Mouse (Mus musculus) heart, embryonic 14.5 days (tissue): Measurements from ENCODE around the gene Plxnc1. TPM values are rescaled to one million over a fixed set of nuclear protein-coding genes. Genes with fewer than 3 reads are reported as not detected.

Experiments
- ATAC-seq: fragments of 200-750 bp; cut with Nextera tagmentation; 2 replicates; pipeline ENCODE4 v1.8.0; 2017; ENCODE audit warnings: low read depth, moderate TSS enrichment; ENCODE audit not compliant: insufficient number of reproducible peaks, insufficient read depth, low FRiP score
- H3K27ac ChIP-seq, 2 experiments: fragments of 200-500 bp in 1 of 2; fragments of 300-500 bp in 1 of 2; sonication (generic) in 1 of 2; replicated peaks in 1 of 2; 2 replicates each; pipeline ENCODE4 v1.5.1; 2012 to 2014; ENCODE audit warnings: low read depth in 2 of 2, low read length in 2 of 2, control low read depth in 1 of 2, mild to moderate bottlenecking in 1 of 2, mixed read lengths in 1 of 2; ENCODE audit not compliant: control insufficient read depth in 1 of 2, insufficient read depth in 1 of 2
- H3K27me3 ChIP-seq: fragments of 300-500 bp; sonication (generic); 2 replicates; pipeline ENCODE4 v1.6.1; 2014; ENCODE audit warnings: mild to moderate bottlenecking, low read length, control low read depth; ENCODE audit not compliant: control insufficient read depth, insufficient read depth
- H3K36me3 ChIP-seq: fragments of 300-500 bp; sonication (generic); 2 replicates; pipeline ENCODE4 v1.6.1; 2014; ENCODE audit warnings: mild to moderate bottlenecking, control low read depth, low read length, mixed read lengths; ENCODE audit not compliant: control insufficient read depth, insufficient read depth
- H3K4me1 ChIP-seq, 2 experiments: fragments of 200-500 bp in 1 of 2; fragments of 300-500 bp in 1 of 2; sonication (generic) in 1 of 2; 2 replicates each; pipeline ENCODE4 v1.6.1; 2012 to 2014; ENCODE audit warnings: low read length in 2 of 2, control low read depth in 1 of 2, mixed read lengths in 1 of 2; ENCODE audit not compliant: control insufficient read depth in 2 of 2, insufficient read depth in 2 of 2
- H3K4me2 ChIP-seq: fragments of 300-500 bp; sonication (generic); 2 replicates; pipeline ENCODE4 v1.6.1; 2014; ENCODE audit warnings: mild to moderate bottlenecking, low read length
- H3K4me3 ChIP-seq, 2 experiments: fragments of 200-500 bp in 1 of 2; fragments of 300-500 bp in 1 of 2; sonication (generic) in 1 of 2; 2 replicates each; pipeline ENCODE4 v1.5.1; 2012 to 2014; ENCODE audit warnings: low read length in 2 of 2, mild to moderate bottlenecking in 2 of 2, control low read depth in 1 of 2, low read depth in 1 of 2, moderate library complexity in 1 of 2; ENCODE audit not compliant: control insufficient read depth in 1 of 2, insufficient read depth in 1 of 2
- H3K9ac ChIP-seq: fragments of 300-500 bp; sonication (generic); 2 replicates; pipeline ENCODE4 v1.6.1; 2014; ENCODE audit warnings: mild to moderate bottlenecking, low read length
- H3K9me3 ChIP-seq: fragments of 300-500 bp; sonication (generic); 2 replicates; pipeline ENCODE4 v1.6.1; 2016; ENCODE audit warnings: low read length, control low read depth; ENCODE audit not compliant: control insufficient read depth
- WGBS: fragments of 180-500 bp; shearing (Covaris S2); extraction: QIAGEN DNeasy Blood & Tissue Kit; methylation state at CpG from one replicate; pipeline ENCODE4 v1.1.7; 2014; 5-methylcytosine and 5-hydroxymethylcytosine counted together
- polyA plus RNA-seq: library from polyadenylated mRNA; unstranded; fragments of >200 nt; fragmentation: Nextera tagmentation; extraction: Ambion mirVana; gene quantifications from 2 replicates; pipeline ENCODE4 v1.2.1, GENCODE M21; 2014

The Plxnc1 gene
- polyA plus RNA-seq, 1 experiment from 2014 or later, result 6.9 TPM

DNA sequence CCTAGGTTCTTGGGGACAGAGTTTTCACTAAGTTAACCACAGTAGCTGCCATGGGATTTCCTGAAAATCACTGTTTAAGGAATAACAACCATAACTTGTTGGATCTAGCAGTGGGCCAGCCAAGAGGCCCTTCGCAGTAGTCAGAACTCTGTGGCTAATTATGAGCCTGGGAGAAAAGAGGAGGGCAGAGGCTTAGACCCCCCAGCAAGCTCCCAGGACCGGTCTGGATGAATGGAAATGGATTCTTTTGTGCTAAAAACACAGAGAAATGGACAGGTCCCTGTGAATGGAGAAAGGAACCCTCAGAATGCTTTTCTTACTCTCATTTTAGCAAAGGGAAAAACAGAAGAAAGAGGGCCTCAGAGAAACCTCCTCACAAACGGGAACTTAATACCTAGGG, 18.3 kb downstream of the Plxnc1 start:
- no peaks in the 10 kb centered on the region for H3K9me3 ChIP-seq
- no peaks in the 10 kb centered on the region for H3K36me3 ChIP-seq
- H3K4me1 ChIP-seq, result peaks cover 2 to 8% of the 10 kb centered on the region in 2 experiments; a peak in 1 of 4 replicates
- no peaks in the 10 kb centered on the region for H3K27me3 ChIP-seq
- no peak overlapping the region for H3K4me2 ChIP-seq
- WGBS, result 78% methylated on average over 3 of the region's 3 CpGs
- ATAC-seq, result no peak
- H3K9ac ChIP-seq, result no peak overlapping the region
- H3K27ac ChIP-seq, result no peak overlapping the region
- no peak overlapping the region for H3K4me3 ChIP-seq

DNA sequence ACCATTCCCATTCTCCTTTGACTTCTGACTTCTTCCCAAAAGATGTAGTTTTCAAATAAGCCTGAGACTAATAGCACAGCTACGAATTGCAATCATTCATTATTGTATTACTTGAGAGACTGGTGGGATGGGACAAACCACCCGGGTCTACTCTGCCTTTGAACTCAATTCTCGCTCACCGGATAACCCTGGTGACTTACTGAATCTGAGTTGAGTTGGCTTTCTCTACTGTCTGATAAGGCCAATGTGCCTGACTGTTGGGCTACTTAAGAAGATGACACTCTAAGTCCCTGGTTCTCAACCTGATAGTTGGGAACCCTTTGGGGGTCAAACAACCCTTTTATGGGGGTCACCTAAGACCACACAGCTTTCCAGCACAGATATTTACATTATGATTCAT, 19.8 kb downstream of the Plxnc1 start:
- Histone ChIP-seq H3K27ac (peak overlapping the region in 1 of 2 experiments; percentile 10; a peak in 1 of 4 replicates), H3K4me1 (peaks cover 2 to 8% of the 10 kb centered on the region in 2 experiments; a peak in 1 of 4 replicates), H3K9me3 (no peaks in the 10 kb centered on the region), H3K36me3 (no peaks in the 10 kb centered on the region), H3K27me3 (no peaks in the 10 kb centered on the region), H3K4me2 (no peak overlapping the region), H3K9ac (no peak overlapping the region), H3K4me3 (no peak overlapping the region)
- 75% methylated on average over 4 of the region's 4 CpGs for WGBS
- ATAC-seq, result no peak

DNA sequence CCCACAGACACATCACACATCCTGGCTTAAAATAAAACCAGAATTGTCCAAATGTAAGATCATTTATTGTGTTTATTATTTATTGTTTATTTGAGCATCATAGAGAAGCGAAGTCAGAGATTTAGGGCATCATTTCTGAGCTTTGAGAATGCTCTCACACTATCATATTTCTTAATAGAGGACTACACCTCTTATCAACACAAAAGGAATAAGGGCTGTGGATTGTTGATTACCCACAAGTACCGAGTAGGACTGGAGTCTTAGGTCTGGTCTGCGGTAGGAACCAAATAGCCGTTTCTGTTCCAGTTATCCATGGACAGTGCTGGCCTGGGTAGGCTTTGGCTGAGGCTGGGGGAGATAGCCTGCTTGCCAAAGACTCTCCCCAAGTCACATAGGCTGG, 20.2 kb downstream of the Plxnc1 start:
- 57% methylated on average over 4 of the region's 4 CpGs for WGBS

DNA sequence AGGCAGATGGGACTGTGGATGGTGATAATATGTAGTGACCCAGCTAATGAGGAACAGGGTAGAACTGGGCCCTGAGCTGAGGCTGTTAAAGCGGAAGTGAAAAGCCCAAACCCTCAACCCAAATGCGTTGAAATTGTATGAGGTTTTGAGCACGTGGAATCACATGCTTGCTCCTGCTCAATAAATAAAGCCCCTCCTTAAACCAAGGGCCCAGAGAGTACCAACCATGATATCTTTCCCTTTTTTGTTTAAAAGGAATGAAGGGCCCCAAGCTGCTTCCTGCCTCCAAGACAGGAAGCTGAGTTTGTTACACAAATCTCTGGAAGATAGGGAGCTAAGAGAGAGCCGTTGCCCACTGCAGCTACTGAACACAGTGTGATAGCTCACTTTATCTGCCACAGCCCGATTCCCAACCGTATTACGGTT, 21.3 kb downstream of the Plxnc1 start:
- H3K9me3 ChIP-seq, result no peaks in the 10 kb centered on the region
- H3K9ac ChIP-seq, result no peak overlapping the region
- H3K4me3 ChIP-seq, result no peak overlapping the region
- H3K36me3 ChIP-seq, result no peaks in the 10 kb centered on the region
- peaks cover 2 to 8% of the 10 kb centered on the region in 2 experiments; a peak in 3 of 4 replicates for H3K4me1 ChIP-seq
- ATAC-seq, result no peak
- H3K27me3 ChIP-seq, result no peaks in the 10 kb centered on the region
- H3K4me2 ChIP-seq, result no peak overlapping the region
- peak overlapping the region; percentile 55 for H3K27ac ChIP-seq
- WGBS, result 44% methylated on average over 7 of the region's 7 CpGs

More for the DNA sequence above, 20.2 kb downstream of the Plxnc1 start:
- H3K9ac ChIP-seq, result no peak overlapping the region
- no peak overlapping the region for H3K4me2 ChIP-seq
- no peak for ATAC-seq
- H3K27me3 ChIP-seq, result no peaks in the 10 kb centered on the region
- no peaks in the 10 kb centered on the region for H3K9me3 ChIP-seq
- H3K27ac ChIP-seq, result peak overlapping the region in 1 of 2 experiments; percentile 10; a peak in 1 of 4 replicates
- peaks cover 2 to 8% of the 10 kb centered on the region in 2 experiments; a peak in 3 of 4 replicates for H3K4me1 ChIP-seq
- no peaks in the 10 kb centered on the region for H3K36me3 ChIP-seq
- no peak overlapping the region for H3K4me3 ChIP-seq

DNA sequence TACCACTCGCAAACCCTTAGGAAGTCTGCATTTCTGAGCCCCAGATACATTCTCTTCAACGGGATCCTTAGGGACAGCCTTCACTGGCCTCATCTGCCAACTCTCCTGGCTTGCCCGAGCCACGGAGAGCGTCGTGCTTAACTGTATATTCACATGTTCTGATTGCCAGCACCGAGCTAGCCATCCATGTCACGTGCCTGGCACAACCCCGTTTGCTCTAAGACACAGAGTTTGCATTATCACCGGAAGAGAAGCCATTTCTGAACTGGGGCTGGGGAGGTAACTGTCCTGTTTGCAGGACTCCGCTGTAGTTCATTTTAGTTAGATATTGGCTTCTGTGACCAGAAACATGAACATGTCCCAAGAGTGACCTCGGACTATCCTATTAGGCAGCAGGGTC, 21.8 kb downstream of the Plxnc1 start:
- Histone ChIP-seq H3K36me3 (no peaks in the 10 kb centered on the region), H3K27me3 (no peaks in the 10 kb centered on the region)

DNA sequence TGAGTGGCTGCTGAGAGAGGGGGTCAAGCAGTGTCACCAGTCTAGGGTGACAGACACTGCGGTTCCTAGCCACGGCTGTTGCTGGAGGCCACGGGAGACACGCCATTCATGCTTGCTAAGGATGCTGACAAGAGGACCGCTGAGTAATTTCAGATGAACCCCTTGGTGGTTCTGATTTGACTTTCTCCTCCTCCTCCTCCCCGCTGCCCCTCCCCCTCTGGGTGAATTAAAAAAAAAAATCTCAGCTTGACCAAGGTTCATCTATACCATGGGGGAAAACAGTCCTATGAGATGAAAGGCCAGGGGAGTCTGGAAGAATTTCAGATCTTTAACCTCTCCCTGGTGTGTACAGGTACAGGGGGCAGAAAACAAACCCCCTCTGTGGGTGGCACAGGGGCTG, 22.9 kb downstream of the Plxnc1 start:
- Histone ChIP-seq H3K4me1 (peaks cover 2 to 8% of the 10 kb centered on the region in 2 experiments; a peak in 3 of 4 replicates), H3K27ac (no peak overlapping the region), H3K9ac (no peak overlapping the region), H3K9me3 (no peaks in the 10 kb centered on the region), H3K4me3 (no peak overlapping the region), H3K36me3 (no peaks in the 10 kb centered on the region), H3K27me3 (no peaks in the 10 kb centered on the region), H3K4me2 (no peak overlapping the region)
- WGBS, result 78% methylated on average over 6 of the region's 6 CpGs
- no peak for ATAC-seq

More for the DNA sequence above, 21.8 kb downstream of the Plxnc1 start:
- no peak overlapping the region for H3K4me3 ChIP-seq
- peak overlapping the region; percentile 55 for H3K27ac ChIP-seq
- no peak for ATAC-seq
- WGBS, result 73% methylated on average over 12 of the region's 12 CpGs
- no peak overlapping the region for H3K4me2 ChIP-seq
- H3K9ac ChIP-seq, result no peak overlapping the region
- peaks cover 2 to 8% of the 10 kb centered on the region in 2 experiments; a peak in 3 of 4 replicates for H3K4me1 ChIP-seq
- no peaks in the 10 kb centered on the region for H3K9me3 ChIP-seq

DNA sequence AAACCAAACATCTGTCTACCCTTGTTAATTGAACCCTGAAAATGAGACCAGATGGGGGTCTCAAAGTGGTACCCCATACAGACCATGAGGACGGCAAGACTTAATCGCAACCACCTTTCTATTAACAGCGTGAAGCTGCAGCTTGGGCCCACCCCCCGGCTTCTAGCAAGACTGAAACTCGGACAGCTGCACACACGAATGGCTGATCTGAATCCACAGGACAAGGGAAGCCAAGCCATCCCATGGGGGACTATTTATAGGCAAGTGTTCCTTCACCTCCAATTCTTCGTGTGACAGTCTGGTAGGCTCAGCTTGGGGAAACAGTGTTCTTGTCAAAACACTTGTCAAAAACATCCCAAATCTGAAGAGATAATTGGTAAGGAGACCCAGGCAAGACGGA, 24.1 kb downstream of the Plxnc1 start:
- peaks cover 2 to 8% of the 10 kb centered on the region in 2 experiments; a peak in 3 of 4 replicates for H3K4me1 ChIP-seq
- no peak overlapping the region for H3K4me2 ChIP-seq
- no peaks in the 10 kb centered on the region for H3K27me3 ChIP-seq
- H3K36me3 ChIP-seq, result no peaks in the 10 kb centered on the region
- WGBS, result 72% methylated on average over 8 of the region's 8 CpGs
- H3K27ac ChIP-seq, result no peak overlapping the region
- H3K9me3 ChIP-seq, result no peaks in the 10 kb centered on the region
- no peak overlapping the region for H3K9ac ChIP-seq
- no peak overlapping the region for H3K4me3 ChIP-seq
- ATAC-seq, result no peak

DNA sequence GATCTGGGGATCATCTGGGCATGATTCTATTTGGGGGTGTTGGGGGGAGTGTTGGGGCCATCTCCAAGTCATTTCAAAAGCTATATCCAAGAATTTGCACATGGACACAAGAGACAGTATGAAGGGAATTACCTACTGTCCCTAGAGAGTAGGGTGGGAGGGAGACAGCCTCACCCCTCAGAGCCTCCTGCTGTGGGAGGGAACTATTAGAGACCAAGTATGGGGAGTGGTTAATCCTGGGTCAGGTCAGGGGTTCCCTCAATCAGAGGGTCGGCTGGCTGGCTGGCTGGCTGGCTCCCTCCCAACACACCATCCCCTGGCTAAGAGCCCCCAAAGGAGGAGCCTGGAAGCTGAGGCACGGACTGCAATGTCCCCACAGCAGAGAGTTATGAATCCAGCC, 24.7 kb downstream of the Plxnc1 start:
- Histone ChIP-seq H3K4me1 (peaks cover 2 to 8% of the 10 kb centered on the region in 2 experiments; a peak in 3 of 4 replicates), H3K4me2 (peak overlapping the region; percentile 50), H3K27ac (no peak overlapping the region), H3K9me3 (no peaks in the 10 kb centered on the region), H3K4me3 (no peak overlapping the region), H3K9ac (no peak overlapping the region), H3K27me3 (no peaks in the 10 kb centered on the region), H3K36me3 (no peaks in the 10 kb centered on the region)
- ATAC-seq, result no peak
- WGBS, result 69% methylated on average over 2 of the region's 2 CpGs
